Mouse (Mus musculus): ENCODE data around the gene Fosl1.

DNA sequence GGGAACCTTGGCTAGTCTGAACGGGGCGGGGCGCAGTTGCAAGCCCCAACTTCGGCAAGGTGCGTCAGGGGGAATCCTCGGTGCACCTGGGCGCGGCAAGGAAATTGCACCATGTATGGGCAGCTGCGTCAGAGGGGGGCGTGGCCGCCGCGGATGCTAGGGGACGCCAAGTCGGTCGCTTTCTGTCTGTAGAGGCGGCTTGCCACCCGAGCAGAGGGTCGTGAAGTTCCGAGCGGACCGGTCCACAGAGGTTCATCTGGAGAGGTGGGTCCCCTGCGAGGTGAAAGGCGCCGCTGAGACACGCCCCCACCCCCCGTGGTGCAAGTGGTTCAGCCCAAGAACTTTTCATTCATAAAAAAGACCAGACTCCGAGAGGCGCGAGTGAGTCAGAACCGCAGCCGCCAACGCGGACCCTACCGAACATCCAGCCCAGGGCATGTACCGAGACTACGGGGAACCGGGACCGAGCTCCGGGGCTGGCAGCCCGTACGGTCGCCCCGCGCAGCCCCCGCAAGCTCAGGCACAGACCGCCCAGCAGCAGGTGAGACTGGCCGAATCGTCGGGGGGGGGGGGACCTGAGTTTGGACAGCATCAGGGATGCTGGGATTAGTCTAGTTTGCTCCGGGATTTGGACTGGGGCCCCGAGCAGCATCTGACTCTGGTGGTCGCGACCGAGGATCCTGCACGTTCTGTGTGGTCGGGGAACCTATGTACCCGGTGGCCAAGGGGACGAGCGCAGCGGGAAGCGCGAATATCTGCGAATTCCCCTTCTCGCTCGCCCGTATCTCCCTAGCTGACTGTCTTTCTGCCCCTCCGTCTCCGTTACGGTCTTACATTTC is at the start of gene Fosl1:
- TF ChIP-seq CTCF (IDR thresholded peaks at IDR 0.05; ENCODE audit: insufficient read depth, low read depth, low read length) (no peak), POLR2A (IDR thresholded peaks at IDR 0.05; ENCODE audit: insufficient read depth, low read depth, low read length) (no peak)

Measured in olfactory bulb, adult 2 months (tissue).